Mouse (Mus musculus) central nervous system, embryonic 18 days (tissue): Measurements from ENCODE around the gene Kmt2d. TPM values are rescaled to one million over a fixed set of nuclear protein-coding genes. Genes with fewer than 3 reads are reported as not detected.

Experiments used
- polyA plus RNA-seq: library from polyadenylated mRNA; depleted of rRNA; stranded (reverse); fragments of >200 nt; gene quantifications from 2 replicates; pipeline ENCODE4 v1.2.3, GENCODE M21; 2012; rRNA removed

Gene Kmt2d
- 21.3 and 24.1 TPM in 2 replicates for polyA plus RNA-seq

GRCm38 (mm10) chr15:98871070-98871915 is at the start of gene Kmt2d:
TSS of gene Kmt2d (minus strand) at chr15:98871204.

DNA sequence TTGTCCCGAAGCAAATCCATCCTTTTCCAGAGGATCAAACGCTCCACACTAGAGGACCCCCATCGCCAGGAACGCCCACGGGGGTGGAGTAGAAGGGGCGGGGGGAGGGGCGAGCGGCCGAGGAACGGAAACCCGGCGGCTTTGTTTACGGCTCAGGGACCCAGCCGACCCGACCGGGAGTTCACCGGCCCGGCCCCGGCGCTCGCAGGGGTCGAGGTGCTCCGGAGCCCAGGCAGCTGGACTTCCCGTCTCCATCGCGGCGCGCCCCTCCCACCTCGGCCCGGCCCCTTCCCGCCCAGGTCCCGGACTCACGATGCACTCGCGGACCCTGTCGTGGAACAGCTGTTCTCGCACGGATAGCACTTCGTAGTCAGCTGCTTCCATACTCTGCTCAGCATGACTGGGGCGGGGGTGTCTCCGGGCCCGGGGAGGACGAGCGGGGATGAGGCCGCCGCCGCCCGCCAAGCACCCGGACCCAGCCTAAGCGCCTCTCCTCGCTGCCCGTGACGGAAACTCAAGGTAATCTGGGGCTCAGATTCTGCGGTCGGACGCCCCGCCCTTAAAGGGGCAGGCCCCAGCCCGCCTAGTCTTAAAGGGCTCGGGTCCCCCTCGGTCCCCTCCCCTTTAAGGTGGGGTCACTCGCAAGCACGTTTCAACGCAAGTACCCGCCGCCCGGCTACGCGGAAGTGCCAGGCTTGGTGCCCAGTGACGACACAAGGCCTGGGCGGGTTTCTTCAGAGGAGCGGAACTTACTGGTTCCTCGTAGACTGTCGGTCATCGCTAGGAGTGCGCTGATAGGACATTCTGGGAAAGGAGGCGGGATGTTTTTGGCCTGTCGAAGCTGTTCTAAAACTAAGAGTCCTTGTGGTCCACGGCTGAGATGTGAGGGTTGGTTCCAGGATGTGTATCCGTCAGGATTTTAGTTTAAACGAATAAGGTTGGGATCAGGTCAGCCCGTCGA is 46.8 kb upstream of the Kmt2d start, which contains the start of gene Lmbr1l:
Gene Lmbr1l (minus strand): TSS at position 694 of the 961 bp plus-strand sequence.

DNA sequence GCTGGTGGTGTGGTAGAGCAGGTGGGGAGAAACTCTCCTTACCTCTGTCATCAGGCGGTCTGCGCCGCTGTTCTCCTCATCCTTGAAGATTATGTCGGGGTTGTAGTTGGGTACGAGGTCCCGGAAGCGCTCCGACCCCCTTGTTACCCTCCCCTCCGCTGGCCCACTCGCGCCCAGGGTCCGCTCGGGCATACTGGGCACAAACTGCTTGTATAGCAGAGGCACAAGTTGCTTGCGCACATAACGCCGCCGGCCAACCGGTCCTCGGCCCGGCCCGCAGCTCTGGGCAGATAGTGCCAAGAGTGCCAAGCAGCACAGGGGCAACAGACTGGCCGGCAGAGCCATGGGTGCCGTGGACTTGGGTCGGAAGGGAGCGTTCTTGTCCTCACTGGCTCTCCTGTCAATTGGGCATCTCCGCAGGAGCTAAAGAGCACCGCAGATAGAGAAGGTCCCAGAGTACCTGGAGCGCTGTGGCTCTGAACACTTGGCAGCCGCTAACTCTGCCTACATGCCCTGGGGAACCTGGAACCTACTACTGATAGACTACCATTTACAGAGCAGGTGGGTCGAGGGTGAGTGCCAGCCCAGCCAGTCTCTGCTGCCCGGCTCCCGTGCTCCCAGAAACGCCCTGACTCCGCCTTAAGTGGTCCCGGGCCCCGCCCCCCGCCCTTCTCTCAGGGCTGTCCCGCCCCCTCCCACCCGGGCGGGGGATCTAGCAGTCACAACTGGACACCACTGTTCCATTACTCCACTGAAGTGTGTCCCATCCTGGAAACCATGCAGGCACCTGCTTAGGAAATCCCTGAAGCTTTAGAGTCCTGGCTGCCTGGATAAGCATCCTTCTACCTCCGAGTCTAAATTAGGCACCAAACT is 27.2 kb upstream of the Kmt2d start, which contains the start of gene Dhh:
Gene Dhh (minus strand): TSS at position 613 of the 873 bp plus-strand sequence.

GRCm38 (mm10) chr15:98893940-98894745 is 23.1 kb upstream of the Kmt2d start, which contains the start of gene Rhebl1:
TSS of gene Rhebl1 (minus strand) at chr15:98894540.

DNA sequence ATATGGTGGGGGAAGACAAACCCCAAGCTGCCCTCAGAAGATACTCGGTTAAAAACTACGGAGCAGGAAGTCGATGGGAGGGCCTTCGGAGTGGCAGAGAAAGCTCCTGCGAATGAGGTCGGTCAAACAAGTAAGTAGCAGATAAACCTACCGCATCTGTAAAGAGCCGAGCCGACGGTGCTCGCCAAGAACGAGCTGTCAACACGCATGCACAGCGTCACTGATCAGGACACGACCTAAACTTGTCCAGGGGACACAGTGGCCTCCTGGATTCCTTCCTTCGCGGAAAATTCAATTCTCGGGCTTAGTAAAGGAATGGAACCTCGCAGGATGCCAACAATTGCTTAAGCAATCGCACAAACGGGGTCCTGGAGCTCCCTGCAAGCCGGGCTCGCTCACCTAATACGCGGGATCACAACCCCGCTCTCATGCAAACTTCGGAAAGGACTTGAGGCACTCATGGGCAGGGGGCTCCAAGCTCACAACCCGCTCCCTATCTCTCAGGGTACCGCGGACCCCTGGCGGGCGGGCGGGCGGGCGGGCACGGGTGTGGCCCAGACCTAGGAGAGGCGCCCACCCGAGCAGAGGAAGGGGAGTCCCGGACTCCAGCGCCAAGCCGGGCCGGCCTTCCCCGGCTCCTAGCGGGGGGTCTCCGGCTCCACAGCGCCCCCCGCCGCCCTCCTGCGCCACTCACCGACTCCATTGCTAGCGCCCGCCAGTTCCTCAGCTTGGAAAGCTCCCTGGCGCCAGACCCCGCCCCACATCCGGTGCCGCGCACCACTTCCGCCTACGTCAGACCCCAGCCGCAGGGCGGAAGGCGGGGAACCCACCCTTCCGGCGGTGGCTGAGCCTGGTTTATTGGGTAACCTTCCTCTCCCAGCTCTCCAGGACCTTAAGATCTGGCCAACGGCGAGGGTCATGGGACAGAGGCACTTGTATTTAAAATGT is 40.0 kb downstream of the Kmt2d start, which contains the start of gene Prkag1:
Gene Prkag1 (minus strand): TSS at position 786 of the 948 bp plus-strand sequence.

GRCm38 (mm10) chr15:98809390-98809789 is 61.6 kb downstream of the Kmt2d start, which contains the start of gene Ddn:
TSS of gene Ddn (minus strand) at chr15:98809490.

GRCm38 (mm10) chr15:98789661-98790535 is 81.1 kb downstream of the Kmt2d start, which contains the start of gene Wnt1:
TSS of gene Wnt1 (plus strand) at chr15:98789857.

Other genes with a start within 250 kb of the Kmt2d start
- 278 and 313 TPM in 2 replicates for gene Cacnb3, start 240.4 kb downstream of the Kmt2d start, polyA plus RNA-seq
- 41.2 and 44.4 TPM in 2 replicates for gene Ddx23, start 208.3 kb downstream of the Kmt2d start, polyA plus RNA-seq
- gene Rnd1, start 193.7 kb downstream of the Kmt2d start, polyA plus RNA-seq = 38.9 and 41.2 TPM in 2 replicates
- gene Ccdc65, start 163.0 kb downstream of the Kmt2d start, polyA plus RNA-seq = 6.0 and 6.1 TPM in 2 replicates
- gene Fkbp11, start 143.0 kb downstream of the Kmt2d start, polyA plus RNA-seq = 3.0 and 6.1 TPM in 2 replicates
- 164 and 198 TPM in 2 replicates for gene Arf3, start 108.0 kb downstream of the Kmt2d start, polyA plus RNA-seq
- 0.35 and 1.4 TPM in 2 replicates for gene Wnt10b, start 93.1 kb downstream of the Kmt2d start, polyA plus RNA-seq
- 0.19 and 0.21 TPM in 2 replicates for gene Wnt1, start 81.3 kb downstream of the Kmt2d start, polyA plus RNA-seq
- gene Ddn, start 61.7 kb downstream of the Kmt2d start, polyA plus RNA-seq = 10.6 and 13.2 TPM in 2 replicates
- gene Prkag1, start 39.7 kb downstream of the Kmt2d start, polyA plus RNA-seq = 62.9 and 66.0 TPM in 2 replicates
- gene Rhebl1, start 23.3 kb upstream of the Kmt2d start, polyA plus RNA-seq = 47.9 and 49.9 TPM in 2 replicates
- gene Dhh, start 27.3 kb upstream of the Kmt2d start, polyA plus RNA-seq = 0.39 and 1.5 TPM in 2 replicates
- 75.4 and 86.9 TPM in 2 replicates for gene Lmbr1l, start 47.0 kb upstream of the Kmt2d start, polyA plus RNA-seq
- 1,779 and 1,791 TPM in 2 replicates for gene Tuba1b, start 63.4 kb upstream of the Kmt2d start, polyA plus RNA-seq
- 384 and 475 TPM in 2 replicates for gene Gm49450, start 82.3 kb upstream of the Kmt2d start, polyA plus RNA-seq
- gene Tuba1a, start 82.5 kb upstream of the Kmt2d start, polyA plus RNA-seq = 10,267 and 11,281 TPM in 2 replicates
- gene Tuba1c, start 158.7 kb upstream of the Kmt2d start, polyA plus RNA-seq = 32.6 and 36.8 TPM in 2 replicates
- gene Prph, start 184.0 kb upstream of the Kmt2d start, polyA plus RNA-seq = 7.2 and 58.2 TPM in 2 replicates
- gene Troap, start 203.4 kb upstream of the Kmt2d start, polyA plus RNA-seq = 5.7 and 7.4 TPM in 2 replicates
- gene C1ql4, start 216.6 kb upstream of the Kmt2d start, polyA plus RNA-seq = 4.2 and 4.5 TPM in 2 replicates
- gene Dnajc22, start 222.0 kb upstream of the Kmt2d start, polyA plus RNA-seq = 0.54 and 0.68 TPM in 2 replicates